ENCODE assay signal across 8 mouse cellular contexts in genomic region chr3:121262521-121263204, GRCm38 (mm10). TPM values are rescaled to one million over a fixed set of nuclear protein-coding genes. Genes with fewer than 3 reads are reported as not detected.
DNase-seq lines count a peak whose midpoint lies in the region; ATAC-seq and TF ChIP-seq lines count a peak whose summit lies in the region.

No protein-coding gene starts in this region.

- peak; percentile 67 for ATAC-seq in Patski
- ATAC-seq in forebrain, embryonic 13.5 days, result peak; percentile 91

- H3K4me2 ChIP-seq in forebrain, embryonic 13.5 days, result peak overlapping the region; percentile 86

- no peak for TF ChIP-seq CTCF in Patski (IDR thresholded peaks at IDR 0.05)

- POLR2A ChIA-PET in Patski (lab: Charles Lee), result interaction anchor here (1.0 to 1.7 kb wide), 2 partner anchors 9 to 10 kb away, joined by 3 to 9 read pairs; no protein-coding TSS in a partner anchor

- no peaks in the 10 kb centered on the region for H3K36me3 ChIP-seq in forebrain, embryonic 13.5 days (ENCODE audit: poor library complexity, severe bottlenecking)
- H3K36me3 ChIP-seq in megakaryocyte, embryonic 14.5 days (replicated peaks; ENCODE audit: low read length), result no peaks in the 10 kb centered on the region

- intact Hi-C loops in left cerebral cortex, postnatal 25 days (cut with DNase I), result loop anchor here (10.0 kb wide), 1 partner anchor 88 kb away; the partner anchor contains the start of gene Rwdd3

- CTCF ChIA-PET in Patski (lab: Charles Lee), result interaction anchor here (0.7 kb wide), 1 partner anchor 22 kb away, joined by 3 read pairs; no protein-coding TSS in a partner anchor

- DNase-seq in Patski (ENCODE audit: low read depth, low spot score), result no peak
- peak; percentile 73 for DNase-seq in cerebellum, adult 11 months
- DNase-seq in heart, postnatal 4 days, result peak; percentile 66
- DNase-seq in left cerebral cortex, postnatal 25 days (ENCODE audit: low spot score in 2 of 2), result peak; percentile 58 to 59
- peak; percentile 60 for DNase-seq in right cerebral cortex, adult 18-20 months
- DNase-seq in yolk sac, embryonic 10.5 days (ENCODE audit: low spot score), result peak; percentile 66

- H3K9ac ChIP-seq in forebrain, embryonic 13.5 days, result peak overlapping the region; percentile 77

- H3K27me3 ChIP-seq in Patski, result peaks cover 30% of the 10 kb centered on the region
- peaks cover 45% of the 10 kb centered on the region for H3K27me3 ChIP-seq in forebrain, embryonic 13.5 days
- peaks cover 63% of the 10 kb centered on the region for H3K27me3 ChIP-seq in megakaryocyte, embryonic 14.5 days (replicated peaks)

- H3K9me3 ChIP-seq in forebrain, embryonic 13.5 days (replicated peaks), result no peaks in the 10 kb centered on the region
- 0 out of 2 replicates have a peak, but pooled peaks cover 4% of the 10 kb centered on the region for H3K9me3 ChIP-seq in megakaryocyte, embryonic 14.5 days

- WGBS in forebrain, embryonic 13.5 days, result under 1% methylated on average over 81 of the region's 97 CpGs

- H3K4me3 ChIP-seq in forebrain, embryonic 13.5 days, result peak overlapping the region; percentile 68
- H3K4me3 ChIP-seq in megakaryocyte, embryonic 14.5 days (replicated peaks), result peak overlapping the region; percentile 90

- peaks cover 18% of the 10 kb centered on the region for H3K4me1 ChIP-seq in forebrain, embryonic 13.5 days
- H3K4me1 ChIP-seq in megakaryocyte, embryonic 14.5 days, result peaks cover 47% of the 10 kb centered on the region

- in situ Hi-C loops in Patski (cut with MboI; ENCODE audit: low pct_unique_long_range_greater_than_20kb), result no loop called here

- peak overlapping the region; percentile 25; the same call in 1 of the 2 replicates for H3K27ac ChIP-seq in forebrain, embryonic 13.5 days

RNA-seq across cellular contexts. Expression of gene Tmem56, which starts 20.2 kb away (rescaled TPM):
- polyA plus RNA-seq in Patski (2021), result 0.10 TPM
- 2.1 and 2.4 TPM in 2 replicates for polyA plus RNA-seq in forebrain, embryonic 13.5 days (2015; fragmentation: Nextera tagmentation; extraction: Ambion mirVana)
- 1 to 10 TPM in 1 of 2 experiments, under 1 TPM in 1; 0.69 to 1.7 TPM for total RNA-seq in heart, postnatal 4 days (2021)
- 10 to 100 TPM; 47.1 to 47.3 TPM for total RNA-seq in left cerebral cortex, postnatal 25 days (2021)
- not detected in 2 replicates for polyA plus RNA-seq in megakaryocyte, embryonic 14.5 days (2012; ENCODE audit: insufficient read depth, low replicate concordance)

RNA-seq across cellular contexts. Expression of gene Alg14, which starts 28.9 kb away (rescaled TPM):
- polyA plus RNA-seq in Patski (2021), result 53.5 TPM
- 33.1 and 34.8 TPM in 2 replicates for polyA plus RNA-seq in forebrain, embryonic 13.5 days (2015; fragmentation: Nextera tagmentation; extraction: Ambion mirVana)
- total RNA-seq in heart, postnatal 4 days (2021), result 10 to 100 TPM; 21.9 to 24.7 TPM
- 10 to 100 TPM; 15.2 to 16.3 TPM for total RNA-seq in left cerebral cortex, postnatal 25 days (2021)
- 8.9 TPM in 1 of 2 replicates, not detected in the other for polyA plus RNA-seq in megakaryocyte, embryonic 14.5 days (2012; ENCODE audit: insufficient read depth, low replicate concordance)
